Mouse (Mus musculus): ENCODE results near the gene Tox2.

DNA sequence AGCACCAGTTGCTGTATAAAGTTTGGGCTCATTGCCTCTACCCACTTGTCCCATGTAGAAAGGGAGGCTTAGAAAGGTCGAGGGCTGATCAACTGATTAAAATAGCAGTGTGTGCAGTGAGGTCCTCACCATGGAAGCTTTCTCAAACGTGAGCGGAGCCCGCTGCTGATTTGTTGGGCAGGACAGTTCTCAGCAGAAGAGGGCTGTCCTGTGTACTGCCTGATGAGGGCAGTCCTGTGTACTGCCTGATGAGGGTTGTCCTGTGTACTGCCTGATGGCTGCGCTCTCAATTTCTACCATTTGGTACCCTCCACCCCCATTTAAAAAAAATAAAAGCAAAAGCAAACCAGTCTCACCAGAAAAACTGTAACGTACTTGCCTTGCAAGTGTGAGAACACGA is 82.8 kb downstream of the Tox2 start:
- TF ChIP-seq GATA1 (IDR thresholded peaks at IDR 0.05; ENCODE audit: borderline replicate concordance, low read length) (no peak), FLI1 (IDR thresholded peaks at IDR 0.05; ENCODE audit: low read length) (no peak)

Measured in megakaryocyte, embryonic 14.5 days (primary cell).